Mouse (Mus musculus) forebrain, embryonic 14.5 days (tissue): Measurements from ENCODE around the gene Shroom1. TPM values are rescaled to one million over a fixed set of nuclear protein-coding genes. Genes with fewer than 3 reads are reported as not detected.

Experiments
- ATAC-seq: fragments of 200-750 bp; cut with Nextera tagmentation; 2 replicates; pipeline ENCODE4 v1.8.0; 2017; ENCODE audit warnings: mild to moderate bottlenecking, moderate library complexity
- DNase-seq: peaks from one replicate; pipeline ENCODE4 v3.0.0-alpha.2; 2015; ENCODE audit warnings: low spot score
- H3K27ac ChIP-seq: fragments of 300-500 bp; sonication (generic); 2 replicates; pipeline ENCODE4 v1.5.1; 2014; ENCODE audit warnings: low read depth, mild to moderate bottlenecking, control low read depth, low read length, moderate library complexity
- H3K27me3 ChIP-seq: fragments of 300-500 bp; sonication (generic); replicated peaks from 2 replicates; pipeline ENCODE4 v1.6.1; 2014; ENCODE audit warnings: low read length, control low read depth, mixed read lengths; ENCODE audit not compliant: control insufficient read depth, insufficient read depth
- H3K36me3 ChIP-seq: fragments of 300-500 bp; sonication (generic); 2 replicates; pipeline ENCODE4 v1.6.1; 2014; ENCODE audit warnings: low read length, control low read depth; ENCODE audit not compliant: control insufficient read depth, insufficient read depth
- H3K4me1 ChIP-seq: fragments of 300-500 bp; sonication (generic); 2 replicates; pipeline ENCODE4 v1.6.1; 2014; ENCODE audit warnings: antibody characterized with exemption, low read length, control low read depth; ENCODE audit not compliant: control insufficient read depth, insufficient read depth
- H3K4me2 ChIP-seq: fragments of 300-500 bp; sonication (generic); 2 replicates; pipeline ENCODE4 v1.6.1; 2014; ENCODE audit warnings: mild to moderate bottlenecking, control low read depth, low read length
- H3K4me3 ChIP-seq: fragments of 300-500 bp; sonication (generic); 2 replicates; pipeline ENCODE4 v1.5.1; 2014; ENCODE audit warnings: low read depth, low read length, control low read depth
- H3K9ac ChIP-seq: fragments of 300-500 bp; sonication (generic); 2 replicates; pipeline ENCODE4 v1.6.1; 2014; ENCODE audit warnings: mild to moderate bottlenecking, low read length, control low read depth, moderate library complexity
- H3K9me3 ChIP-seq: fragments of 300-500 bp; sonication (generic); replicated peaks from 2 replicates; pipeline ENCODE4 v1.6.1; 2016; ENCODE audit warnings: low read length, control low read depth, mixed read lengths; ENCODE audit not compliant: control insufficient read depth
- WGBS: fragments of 180-500 bp; shearing (Covaris S2); extraction: QIAGEN DNeasy Blood & Tissue Kit; methylation state at CpG from one replicate; pipeline ENCODE4 v1.1.7; 2014; 5-methylcytosine and 5-hydroxymethylcytosine counted together
- microRNA-seq: library from miRNA; unstranded; fragments of <30 nt; microRNA quantifications from one replicate; pipeline ENCODE4, GENCODE M21; 2016
- polyA plus RNA-seq: library from polyadenylated mRNA; unstranded; fragments of >200 nt; fragmentation: Nextera tagmentation; extraction: Ambion mirVana; gene quantifications from 2 replicates; pipeline ENCODE4 v1.2.1, GENCODE M21; 2014

Shroom1 gene
- polyA plus RNA-seq, 1 experiment from 2014 or later: 1.5 TPM

DNA sequence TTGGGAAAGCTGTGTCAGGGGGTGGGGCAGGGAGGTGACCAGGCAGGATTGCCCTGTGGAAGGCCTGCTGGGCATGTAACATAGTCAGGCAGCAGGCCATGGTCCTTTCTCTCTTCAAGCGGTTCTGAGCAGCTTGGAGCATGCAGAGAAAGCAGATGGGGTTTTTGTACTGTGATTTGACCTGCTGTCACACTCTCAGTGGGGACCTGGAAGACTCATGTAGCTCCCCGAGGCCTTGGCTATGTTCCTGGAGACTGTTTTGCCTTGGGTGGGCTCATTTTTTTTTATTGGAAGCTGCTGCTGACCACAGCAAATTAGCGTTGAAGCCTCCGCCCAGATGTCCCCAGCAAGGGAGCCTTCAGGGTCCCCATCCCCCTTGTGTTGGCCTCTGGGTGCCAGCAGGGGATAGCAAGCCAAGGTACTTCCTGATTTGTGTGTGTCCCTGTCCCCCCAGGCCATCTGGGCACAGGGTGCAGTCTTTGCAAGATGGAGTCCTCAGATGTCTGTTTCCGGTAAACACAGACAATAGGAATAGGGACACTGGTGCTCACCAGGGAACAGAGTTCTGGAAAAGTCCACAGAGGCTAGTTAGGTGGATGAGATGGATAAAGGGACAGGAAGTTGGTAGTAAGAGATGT lies 48.1 kb downstream of the Shroom1 start:
- Histone ChIP-seq H3K9me3 (no peaks in the 10 kb centered on the region), H3K36me3 (no peaks in the 10 kb centered on the region), H3K4me2 (no peak overlapping the region), H3K27me3 (no peaks in the 10 kb centered on the region), H3K9ac (no peak overlapping the region), H3K27ac (no peak overlapping the region), H3K4me3 (no peak overlapping the region), H3K4me1 (no peaks in the 10 kb centered on the region)
- peak; percentile 70 for DNase-seq
- ATAC-seq: peak; percentile 55; the same call in 1 of the 2 replicates
- WGBS: 57% methylated on average over 5 of the region's 5 CpGs

DNA sequence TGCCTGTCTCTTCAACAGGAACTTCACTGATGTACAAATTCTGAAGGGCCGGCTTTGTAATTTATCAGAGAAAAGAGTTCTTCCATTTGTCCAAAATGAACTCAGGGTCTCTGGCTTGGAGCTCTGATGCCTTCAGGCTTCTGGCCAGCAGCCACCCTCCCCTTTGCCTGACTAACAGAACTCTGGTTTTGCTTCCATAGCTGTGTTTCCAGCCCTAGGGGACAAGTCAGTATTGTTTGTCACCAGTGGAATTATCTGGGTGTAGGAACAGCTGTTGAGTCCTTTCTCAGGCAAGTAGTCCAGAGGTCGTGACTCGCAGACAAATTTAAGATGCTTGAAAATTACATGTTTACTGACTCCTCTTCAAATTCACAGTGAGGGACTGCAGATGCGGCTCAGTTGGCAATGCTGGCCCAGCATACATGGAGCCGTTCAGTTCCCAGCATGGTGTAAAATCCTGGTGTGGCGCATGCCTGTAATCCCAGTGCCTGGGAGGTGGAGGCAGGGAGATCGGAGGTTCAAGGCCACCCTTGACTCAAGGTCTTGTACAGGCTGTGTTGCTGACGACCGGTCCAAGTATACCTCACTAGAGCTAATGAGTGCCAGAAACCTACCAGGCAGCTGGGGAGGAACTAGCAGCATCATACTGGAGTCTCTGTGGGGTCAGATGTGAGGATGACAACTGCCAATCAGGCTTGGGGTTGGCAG lies 50.2 kb downstream of the Shroom1 start:
- Histone ChIP-seq H3K4me3 (no peak overlapping the region), H3K4me1 (no peaks in the 10 kb centered on the region), H3K9ac (no peak overlapping the region), H3K4me2 (no peak overlapping the region), H3K36me3 (no peaks in the 10 kb centered on the region), H3K27ac (no peak overlapping the region), H3K27me3 (no peaks in the 10 kb centered on the region), H3K9me3 (no peaks in the 10 kb centered on the region)
- DNase-seq (no peak), ATAC-seq (no peak)
- WGBS: 85% methylated on average over 9 of the region's 9 CpGs

DNA sequence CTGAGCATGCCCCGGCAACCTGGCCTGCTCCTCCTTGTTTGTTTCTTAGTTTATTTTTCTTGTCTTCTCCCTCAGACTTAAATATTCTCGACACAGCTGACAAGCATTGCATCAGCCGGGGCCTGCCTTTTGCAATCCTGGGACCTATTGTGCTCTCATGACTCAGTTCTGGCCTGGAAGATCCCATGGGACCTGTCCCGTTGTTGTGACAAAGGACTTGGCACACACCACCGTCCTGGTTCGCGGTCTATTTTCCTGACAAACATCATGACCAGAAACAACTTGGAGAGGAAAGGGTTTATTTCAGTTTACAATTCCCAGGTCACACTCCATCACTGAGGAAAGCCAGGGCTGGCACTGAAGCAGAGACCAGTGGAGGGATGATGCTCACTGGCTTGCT lies 51.1 kb downstream of the Shroom1 start:
- no peak for DNase-seq
- H3K9me3 ChIP-seq: no peaks in the 10 kb centered on the region
- H3K4me1 ChIP-seq: no peaks in the 10 kb centered on the region
- no peak overlapping the region for H3K4me3 ChIP-seq
- no peaks in the 10 kb centered on the region for H3K36me3 ChIP-seq
- WGBS: 69% methylated on average over 7 of the region's 7 CpGs
- no peak for ATAC-seq
- H3K9ac ChIP-seq: no peak overlapping the region
- H3K4me2 ChIP-seq: no peak overlapping the region
- H3K27ac ChIP-seq: no peak overlapping the region
- no peaks in the 10 kb centered on the region for H3K27me3 ChIP-seq

DNA sequence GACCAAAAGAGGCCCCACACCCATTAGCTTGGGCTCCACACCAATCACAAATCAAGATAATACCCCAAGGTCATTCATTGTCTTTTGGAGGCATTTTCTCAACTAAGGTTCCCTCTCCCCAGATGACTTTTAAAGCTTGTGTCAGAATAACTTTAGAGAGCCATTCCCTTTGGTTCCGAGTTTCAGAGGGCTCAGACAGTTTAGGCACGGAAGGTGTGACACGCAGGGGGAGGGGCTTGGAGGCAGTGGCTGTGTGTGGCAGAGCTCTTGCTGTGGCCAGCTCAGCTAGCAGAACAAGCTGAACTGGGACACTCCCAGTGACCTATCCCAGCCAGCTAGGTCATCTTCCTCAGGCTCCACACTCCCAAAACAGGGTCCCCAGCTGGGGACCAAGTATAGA lies 51.6 kb downstream of the Shroom1 start:
- no peak overlapping the region for H3K4me2 ChIP-seq
- DNase-seq (no peak), ATAC-seq (no peak)
- H3K4me3 ChIP-seq: no peak overlapping the region
- no peak overlapping the region for H3K27ac ChIP-seq
- WGBS: 55% methylated on average over 3 of the region's 3 CpGs
- H3K27me3 ChIP-seq: no peaks in the 10 kb centered on the region
- no peaks in the 10 kb centered on the region for H3K4me1 ChIP-seq
- H3K36me3 ChIP-seq: no peaks in the 10 kb centered on the region
- H3K9me3 ChIP-seq: no peaks in the 10 kb centered on the region
- H3K9ac ChIP-seq: no peak overlapping the region

- no peaks in the 10 kb centered on the region for H3K9me3 ChIP-seq
- H3K36me3 ChIP-seq: no peaks in the 10 kb centered on the region
- peak; percentile 43 for DNase-seq
- no peak for ATAC-seq
- no peak overlapping the region for H3K4me3 ChIP-seq
- no peak overlapping the region for H3K9ac ChIP-seq
- WGBS: 57% methylated on average over 5 of the region's 5 CpGs
- H3K27ac ChIP-seq: no peak overlapping the region
- H3K27me3 ChIP-seq: no peaks in the 10 kb centered on the region
- H3K4me2 ChIP-seq: no peak overlapping the region
- no peaks in the 10 kb centered on the region for H3K4me1 ChIP-seq
Measured at GRCm38 (mm10) chr11:53510351-53510750, 53.3 kb downstream of the Shroom1 start.

- Histone ChIP-seq H3K36me3 (no peaks in the 10 kb centered on the region), H3K27ac (no peak overlapping the region), H3K4me2 (no peak overlapping the region), H3K4me3 (no peak overlapping the region), H3K9ac (no peak overlapping the region), H3K27me3 (no peaks in the 10 kb centered on the region), H3K9me3 (no peaks in the 10 kb centered on the region), H3K4me1 (peaks cover 14% of the 10 kb centered on the region)
- no peak for ATAC-seq
- 68% methylated on average over 8 of the region's 8 CpGs for WGBS
- DNase-seq: no peak
Measured at GRCm38 (mm10) chr11:53516775-53517627, 60.0 kb downstream of the Shroom1 start.

Small RNA genes lying within 50 kb of the gene (microRNA-seq; reads per million reads assigned to microRNA genes)
- gene Mir6920: not detected

Other genes with a start within 250 kb of the Shroom1 start
- 55.5 and 58.6 TPM in 2 replicates for gene Hspa4, start 156.7 kb upstream of the Shroom1 start, polyA plus RNA-seq
- gene Zcchc10, start 132.5 kb upstream of the Shroom1 start, polyA plus RNA-seq: 16.0 and 17.0 TPM in 2 replicates
- gene Aff4, start 106.4 kb upstream of the Shroom1 start, polyA plus RNA-seq: 69.4 and 79.4 TPM in 2 replicates
- not detected in 2 replicates for gene Leap2, start 34.0 kb upstream of the Shroom1 start, polyA plus RNA-seq
- gene Uqcrq, start 26.4 kb upstream of the Shroom1 start, polyA plus RNA-seq: 637 and 819 TPM in 2 replicates
- gene Gdf9, start 26.2 kb upstream of the Shroom1 start, polyA plus RNA-seq: 3.3 and 3.9 TPM in 2 replicates
- gene Gm10447, start 95 bp upstream of the Shroom1 start, polyA plus RNA-seq: not detected in 2 replicates
- gene Gm9837, start 13.3 kb downstream of the Shroom1 start, polyA plus RNA-seq: not detected in 2 replicates
- gene Gm9945, start 23.0 kb downstream of the Shroom1 start, polyA plus RNA-seq: 0.19 TPM in 1 of 2 replicates, not detected in the other
- 1.2 and 1.7 TPM in 2 replicates for gene Sowaha, start 23.1 kb downstream of the Shroom1 start, polyA plus RNA-seq
- gene Sept8, start 62.1 kb downstream of the Shroom1 start, polyA plus RNA-seq: 12.3 and 16.7 TPM in 2 replicates
- gene Kif3a, start 110.2 kb downstream of the Shroom1 start, polyA plus RNA-seq: 215 and 216 TPM in 2 replicates
- gene Il4, start 161.5 kb downstream of the Shroom1 start, polyA plus RNA-seq: 5.9 and 6.9 TPM in 2 replicates
- gene Il13, start 177.5 kb downstream of the Shroom1 start, polyA plus RNA-seq: not detected in 2 replicates